20 mouse cellular contexts compared by ENCODE assay signal in the genomic region with DNA sequence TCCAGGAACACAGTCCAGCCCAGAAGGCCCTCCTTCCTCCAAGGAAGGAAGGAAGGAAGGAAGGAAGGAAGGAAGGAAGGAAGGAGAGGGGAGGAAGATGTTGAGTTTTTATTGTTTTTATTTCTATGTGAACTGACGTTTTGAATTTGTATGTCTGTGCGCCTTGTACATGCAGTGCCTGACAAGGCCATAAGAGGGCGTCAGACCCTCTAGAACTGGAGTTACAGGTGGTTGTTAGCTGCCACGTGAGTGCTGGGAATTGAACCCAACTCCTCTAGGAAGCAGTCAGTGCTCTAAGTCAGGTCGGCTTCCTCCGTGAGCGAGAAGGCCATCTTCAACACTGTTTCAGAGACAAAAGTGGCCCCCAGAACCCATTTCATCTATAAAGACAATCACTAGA. TPM values are rescaled to one million over a fixed set of nuclear protein-coding genes. Genes with fewer than 3 reads are reported as not detected.
DNase-seq lines count a peak whose midpoint lies in the region; ATAC-seq and TF ChIP-seq lines count a peak whose summit lies in the region.
"Had no signal": no experiment of that assay in that cellular context is flagged by ENCODE, and none has a peak within 500 bp of the region (broad histone marks: within the 10 kb centered on the region; RNA-seq: fewer than 3 reads in every experiment).

No protein-coding gene starts in this region.

- no peak overlapping the region for H3K9ac ChIP-seq in liver, embryonic 14.5 days (replicated peaks)
- H3K9ac ChIP-seq in liver, embryonic 11.5 days (ENCODE audit: low read depth, low read length): no peak overlapping the region
- H3K9ac ChIP-seq: heart, embryonic 13.5 days; hindbrain, embryonic 14.5 days; lung, embryonic 14.5 days had no signal

- no peak for ATAC-seq in CD4-positive, CD25-positive, alpha-beta regulatory T cell, adult 4 months
- no peak for ATAC-seq in liver, embryonic 14.5 days (ENCODE audit: insufficient read depth)
- ATAC-seq in liver, embryonic 11.5 days (replicated peaks; ENCODE audit: low FRiP score): no peak
- ATAC-seq: forebrain, embryonic 16.5 days had no signal

- no peak overlapping the region for H3K4me3 ChIP-seq in liver, embryonic 14.5 days (ENCODE audit: insufficient read depth in 1 of 2, low read depth in 2 of 2, low read length in 2 of 2)
- no peak overlapping the region for H3K4me3 ChIP-seq in liver, embryonic 11.5 days (ENCODE audit: low read depth, low read length)
- H3K4me3 ChIP-seq: heart, embryonic 13.5 days had no signal

- 83% methylated on average over 7 of the region's 7 CpGs for WGBS in liver, embryonic 14.5 days (ENCODE audit: insufficient replicate concordance)
- WGBS in liver, embryonic 11.5 days: 85% methylated on average over 7 of the region's 7 CpGs

- H3K4me1 ChIP-seq in liver, embryonic 14.5 days (replicated peaks; ENCODE audit: control insufficient read depth in 2 of 2, insufficient read depth in 2 of 2, low read length in 1 of 2): peaks cover 0 to 5% of the 10 kb centered on the region in 2 experiments; a peak in 2 of 4 replicates
- H3K4me1 ChIP-seq in liver, embryonic 11.5 days (replicated peaks; ENCODE audit: control insufficient read depth, insufficient read depth, low read length): peaks cover 3% of the 10 kb centered on the region; the same call in 1 of the 2 replicates

- TF ChIP-seq EP300 in liver, embryonic 14.5 days (IDR thresholded peaks at IDR 0.05; ENCODE audit: low read depth): no peak

- H3K4me2 ChIP-seq in liver, embryonic 14.5 days (ENCODE audit: low read depth): no peak overlapping the region
- no peak overlapping the region for H3K4me2 ChIP-seq in liver, embryonic 11.5 days
- H3K4me2 ChIP-seq: heart, embryonic 13.5 days; hindbrain, embryonic 14.5 days; lung, embryonic 14.5 days; midbrain, embryonic 11.5 days had no signal

- no peak overlapping the region for H3K27ac ChIP-seq in liver, embryonic 14.5 days
- no peak overlapping the region for H3K27ac ChIP-seq in liver, embryonic 11.5 days (ENCODE audit: low read depth, low read length)
- H3K27ac ChIP-seq: heart, embryonic 13.5 days; hindbrain, embryonic 14.5 days; macrophage had no signal

- DNase-seq in CD4-positive, CD25-positive, alpha-beta regulatory T cell, adult 2 months (ENCODE audit: low read depth, low spot score): peak; percentile 30
- no peak for DNase-seq in liver, embryonic 14.5 days (ENCODE audit: low read depth in 3 of 3, low spot score in 3 of 3)
- no peak for DNase-seq in liver, embryonic 11.5 days (ENCODE audit: low spot score)
- DNase-seq in R1 (ENCODE audit: low read depth, low spot score): peak; percentile 56
- peak; percentile 26 for DNase-seq in naive thymus-derived CD4-positive, alpha-beta T cell, adult 2 months (ENCODE audit: low read depth)
- no peak for DNase-seq in frontal cortex, postnatal 14 days (ENCODE audit: low spot score in 2 of 2)
- no peak for DNase-seq in cerebellum, adult 9-10 months
- DNase-seq: adrenal gland, postnatal 25 days; cerebellum, adult 9-11 months; kidney, adult 11 months; kidney, postnatal 10 days; lung, embryonic 14.5 days; thymus, postnatal 36 days had no signal

- no peaks in the 10 kb centered on the region for H3K27me3 ChIP-seq in liver, embryonic 14.5 days (ENCODE audit: control insufficient read depth, insufficient read depth, low read length)
- H3K27me3 ChIP-seq in liver, embryonic 11.5 days (replicated peaks; ENCODE audit: control insufficient read depth, insufficient read depth, low read length): no peaks in the 10 kb centered on the region
- H3K27me3 ChIP-seq: CH12.LX; heart, embryonic 13.5 days had no signal

- peak; percentile 46 for TF ChIP-seq CTCF in liver, embryonic 14.5 days (IDR thresholded peaks at IDR 0.05; ENCODE audit: low read depth)

- H3K9me3 ChIP-seq in liver, embryonic 14.5 days (ENCODE audit: control insufficient read depth, low read length): no peaks in the 10 kb centered on the region
- H3K9me3 ChIP-seq in liver, embryonic 11.5 days (ENCODE audit: control insufficient read depth, low read length): no peaks in the 10 kb centered on the region
- H3K9me3 ChIP-seq: heart, embryonic 13.5 days had no signal

- H3K36me3 ChIP-seq in liver, embryonic 14.5 days (replicated peaks; ENCODE audit: control insufficient read depth, insufficient read depth, low read depth): no peaks in the 10 kb centered on the region; the same call in 1 of the 2 replicates
- H3K36me3 ChIP-seq in liver, embryonic 11.5 days (ENCODE audit: control insufficient read depth, insufficient read depth, low read length): no peaks in the 10 kb centered on the region

RNA-seq across cellular contexts. Expression of gene Abi1, which starts 32.5 kb away (rescaled TPM):
- polyA plus RNA-seq in CD4-positive, CD25-positive, alpha-beta regulatory T cell, adult 4 months (2017; shearing (Covaris generic)): 100 to 1,000 TPM; 208 to 259 TPM
- 22.4 and 24.4 TPM in 2 replicates for polyA plus RNA-seq in liver, embryonic 14.5 days (2012; rRNA removed)
- 14.8 and 16.2 TPM in 2 replicates for polyA plus RNA-seq in liver, embryonic 14.5 days (2014; fragmentation: Nextera tagmentation; extraction: Ambion mirVana)
- 31.2 and 33.3 TPM in 2 replicates for polyA plus RNA-seq in liver, embryonic 11.5 days (2014; fragmentation: Nextera tagmentation; extraction: Ambion mirVana)

Comparison
In these comparisons a context has a peak if more than half of its experiments do, and no peak if none do; other contexts are left out.
1. DNase-seq: peak in CD4-positive, CD25-positive, alpha-beta regulatory T cell, adult 2 months (single experiment), R1 (single experiment) and naive thymus-derived CD4-positive, alpha-beta T cell, adult 2 months (single experiment); none in liver, embryonic 14.5 days (0 of 3), liver, embryonic 11.5 days (single experiment), frontal cortex, postnatal 14 days (0 of 2) and cerebellum, adult 9-10 months (single experiment).